18 mouse cellular contexts compared by ENCODE assay signal in genomic region chr12:70075001-70075400, GRCm38 (mm10). TPM values are rescaled to one million over a fixed set of nuclear protein-coding genes. Genes with fewer than 3 reads are reported as not detected.
DNase-seq lines count a peak whose midpoint lies in the region; ATAC-seq lines count a peak whose summit lies in the region.
"Had no signal": no experiment of that assay in that cellular context is flagged by ENCODE, and none has a peak within 500 bp of the region (broad histone marks: within the 10 kb centered on the region; RNA-seq: fewer than 3 reads in every experiment).

No protein-coding gene starts in this region.

- H3K36me3 ChIP-seq in hindbrain, embryonic 12.5 days: peaks cover 8% of the 10 kb centered on the region; the same call in 1 of the 2 replicates
- H3K36me3 ChIP-seq: liver, embryonic 15.5 days had no signal

- H3K27me3 ChIP-seq in hindbrain, embryonic 12.5 days: no peaks in the 10 kb centered on the region
- H3K27me3 ChIP-seq: embryonic facial prominence, embryonic 13.5 days; heart, embryonic 12.5 days; liver, embryonic 15.5 days; midbrain, embryonic 12.5 days had no signal

- H3K9me3 ChIP-seq in hindbrain, embryonic 12.5 days (replicated peaks): no peaks in the 10 kb centered on the region
- H3K9me3 ChIP-seq: embryonic facial prominence, embryonic 13.5 days; heart, embryonic 12.5 days; liver, embryonic 15.5 days; midbrain, embryonic 12.5 days had no signal

- peaks cover 12% of the 10 kb centered on the region for H3K4me1 ChIP-seq in hindbrain, embryonic 12.5 days
- H3K4me1 ChIP-seq: liver, embryonic 15.5 days had no signal

- WGBS in hindbrain, embryonic 12.5 days: 90% methylated on average over 2 of the region's 2 CpGs

- no peak overlapping the region for H3K27ac ChIP-seq in hindbrain, embryonic 12.5 days
- H3K27ac ChIP-seq: embryonic facial prominence, embryonic 13.5 days; hindbrain, postnatal 0 days; liver, embryonic 15.5 days; midbrain, embryonic 12.5 days had no signal

- no peak overlapping the region for H3K4me2 ChIP-seq in hindbrain, embryonic 12.5 days (replicated peaks)
- H3K4me2 ChIP-seq: embryonic facial prominence, embryonic 13.5 days; heart, embryonic 12.5 days; liver, embryonic 15.5 days; midbrain, embryonic 12.5 days had no signal

- no peak overlapping the region for H3K4me3 ChIP-seq in hindbrain, embryonic 12.5 days
- H3K4me3 ChIP-seq: embryonic facial prominence, embryonic 13.5 days; heart, embryonic 12.5 days; liver, embryonic 15.5 days; midbrain, embryonic 12.5 days had no signal

- peak; percentile 56 for ATAC-seq in megakaryocyte progenitor cell, adult 5-6 weeks (replicated peaks; ENCODE audit: poor library complexity)
- no peak for ATAC-seq in hindbrain, embryonic 12.5 days (ENCODE audit: low FRiP score)
- ATAC-seq: hindbrain, postnatal 0 days; lung, postnatal 0 days had no signal

- peak; percentile 47 for DNase-seq in CD4-positive helper T cell, adult 2 months (ENCODE audit: low read depth, low spot score)
- DNase-seq in T-cell, adult 2 months (ENCODE audit: low spot score): peak; percentile 67
- peak; percentile 54 for DNase-seq in thymus, postnatal 14 days
- DNase-seq in cerebellum, adult 11 months: no peak
- DNase-seq in gastrocnemius, postnatal 10 days: no peak
- DNase-seq: adrenal gland, postnatal 10 days; cerebellum, adult 18-20 months; gastrocnemius, postnatal 36 days; kidney, postnatal 4 days; retina, postnatal 1 day had no signal

- H3K9ac ChIP-seq in hindbrain, embryonic 12.5 days: no peak overlapping the region
- H3K9ac ChIP-seq: embryonic facial prominence, embryonic 13.5 days; heart, embryonic 12.5 days; liver, embryonic 15.5 days; midbrain, embryonic 12.5 days had no signal

RNA-seq across cellular contexts. Expression of gene Nin, which starts 38.5 kb away (rescaled TPM):
- 117 and 120 TPM in 2 replicates for total RNA-seq in megakaryocyte progenitor cell, adult 5-6 weeks (2015)
- total RNA-seq in megakaryocyte progenitor cell, adult 5-6 weeks (2017): 190 and 207 TPM in 2 replicates
- polyA plus RNA-seq in hindbrain, embryonic 12.5 days (2016; fragmentation: Nextera tagmentation; extraction: Ambion mirVana): 15.7 and 17.0 TPM in 2 replicates
- total RNA-seq in gastrocnemius, postnatal 10 days (2021): 10 to 100 TPM; 30.3 to 33.4 TPM

Comparison
In these comparisons a context has a peak if more than half of its experiments do, and no peak if none do; other contexts are left out.
1. DNase-seq: peak in CD4-positive helper T cell, adult 2 months (single experiment), T-cell, adult 2 months (single experiment) and thymus, postnatal 14 days (single experiment); none in cerebellum, adult 11 months (single experiment) and gastrocnemius, postnatal 10 days (single experiment).